Mouse (Mus musculus) limb, embryonic 15.5 days (tissue): Measurements from ENCODE around the gene Syt2. TPM values are rescaled to one million over a fixed set of nuclear protein-coding genes. Genes with fewer than 3 reads are reported as not detected.

ENCODE experiments used
- ATAC-seq: fragments of 200-750 bp; cut with Nextera tagmentation; 2 replicates; pipeline ENCODE4 v1.8.0; 2017; ENCODE audit warnings: low read depth, moderate TSS enrichment; ENCODE audit not compliant: insufficient number of reproducible peaks, low FRiP score, low TSS enrichment
- H3K27ac ChIP-seq: fragments of 300-500 bp; sonication (generic); 2 replicates; pipeline ENCODE4 v1.5.1; 2015; ENCODE audit warnings: moderate library complexity, mild to moderate bottlenecking, inconsistent platforms
- H3K27me3 ChIP-seq: fragments of 300-500 bp; sonication (generic); 2 replicates; pipeline ENCODE4 v1.6.1; 2015; ENCODE audit warnings: inconsistent platforms
- H3K36me3 ChIP-seq: fragments of 300-500 bp; sonication (generic); 2 replicates; pipeline ENCODE4 v1.6.1; 2015; ENCODE audit warnings: inconsistent platforms
- H3K4me1 ChIP-seq: fragments of 300-500 bp; sonication (generic); 2 replicates; pipeline ENCODE4 v1.6.1; 2015; ENCODE audit warnings: inconsistent platforms
- H3K4me2 ChIP-seq: fragments of 300-500 bp; sonication (generic); 2 replicates; pipeline ENCODE4 v1.6.1; 2015; ENCODE audit warnings: mild to moderate bottlenecking, inconsistent platforms
- H3K4me3 ChIP-seq: fragments of 300-500 bp; sonication (generic); 2 replicates; pipeline ENCODE4 v1.5.1; 2015; ENCODE audit warnings: mild to moderate bottlenecking, inconsistent platforms
- H3K9ac ChIP-seq: fragments of 300-500 bp; sonication (generic); 2 replicates; pipeline ENCODE4 v1.6.1; 2015; ENCODE audit warnings: inconsistent platforms
- H3K9me3 ChIP-seq: fragments of 300-500 bp; sonication (generic); 2 replicates; pipeline ENCODE4 v1.6.1; 2016; ENCODE audit warnings: inconsistent platforms
- WGBS: fragments of 180-500 bp; shearing (Covaris S2); methylation state at CpG from one replicate; pipeline ENCODE4 v1.1.7; 2015; 5-methylcytosine and 5-hydroxymethylcytosine counted together
- polyA plus RNA-seq: library from polyadenylated mRNA; unstranded; fragments of >200 nt; fragmentation: Nextera tagmentation; extraction: Ambion mirVana; gene quantifications from 2 replicates; pipeline ENCODE4 v1.2.1, GENCODE M21; 2015

The Syt2 gene
- polyA plus RNA-seq, 1 experiment from 2014 or later = 1.3 TPM

GRCm38 (mm10) chr1:134708274-134708673 is 61.8 kb downstream of the Syt2 start:
- H3K9ac ChIP-seq = no peak overlapping the region
- no peak for ATAC-seq

GRCm38 (mm10) chr1:134708801-134709385 is 62.4 kb downstream of the Syt2 start:
- Histone ChIP-seq H3K27ac (no peak overlapping the region), H3K4me2 (peak overlapping the region; percentile 92), H3K9me3 (no peaks in the 10 kb centered on the region), H3K4me1 (peaks cover 21% of the 10 kb centered on the region), H3K9ac (peak overlapping the region; percentile 15; the same call in 1 of the 2 replicates), H3K4me3 (peak overlapping the region; percentile 46), H3K36me3 (no peaks in the 10 kb centered on the region), H3K27me3 (peaks cover 86% of the 10 kb centered on the region)
- ATAC-seq = no peak
- under 1% methylated on average over 46 of the region's 46 CpGs for WGBS

More at GRCm38 (mm10) chr1:134708274-134708673, 61.8 kb downstream of the Syt2 start:
- Histone ChIP-seq H3K27ac (no peak overlapping the region), H3K36me3 (no peaks in the 10 kb centered on the region), H3K27me3 (peaks cover 80% of the 10 kb centered on the region), H3K4me3 (peak overlapping the region; percentile 46), H3K4me1 (peaks cover 21% of the 10 kb centered on the region), H3K9me3 (no peaks in the 10 kb centered on the region), H3K4me2 (peak overlapping the region; percentile 92)
- WGBS = 10% methylated on average over 8 of the region's 8 CpGs

GRCm38 (mm10) chr1:134709411-134710306 is 63.2 kb downstream of the Syt2 start:
- peak overlapping the region; percentile 15; the same call in 1 of the 2 replicates for H3K9ac ChIP-seq
- H3K9me3 ChIP-seq = no peaks in the 10 kb centered on the region
- H3K27me3 ChIP-seq = peaks cover 83% of the 10 kb centered on the region
- no peaks in the 10 kb centered on the region for H3K36me3 ChIP-seq
- ATAC-seq = no peak
- peak overlapping the region; percentile 92 for H3K4me2 ChIP-seq
- no peak overlapping the region for H3K27ac ChIP-seq
- peaks cover 21% of the 10 kb centered on the region for H3K4me1 ChIP-seq
- peak overlapping the region; percentile 46 for H3K4me3 ChIP-seq
- 23% methylated on average over 26 of the region's 26 CpGs for WGBS

- no peak overlapping the region for H3K9ac ChIP-seq
- H3K27me3 ChIP-seq = peaks cover 75% of the 10 kb centered on the region
- WGBS = 71% methylated on average over 7 of the region's 7 CpGs
- no peak overlapping the region for H3K27ac ChIP-seq
- no peak overlapping the region for H3K4me2 ChIP-seq
- peaks cover 16% of the 10 kb centered on the region for H3K4me1 ChIP-seq
- no peak for ATAC-seq
- no peak overlapping the region for H3K4me3 ChIP-seq
- no peaks in the 10 kb centered on the region for H3K9me3 ChIP-seq
- H3K36me3 ChIP-seq = no peaks in the 10 kb centered on the region
These were observed 64.6 kb downstream of the Syt2 start for GRCm38 (mm10) chr1:134711061-134711460.

DNA sequence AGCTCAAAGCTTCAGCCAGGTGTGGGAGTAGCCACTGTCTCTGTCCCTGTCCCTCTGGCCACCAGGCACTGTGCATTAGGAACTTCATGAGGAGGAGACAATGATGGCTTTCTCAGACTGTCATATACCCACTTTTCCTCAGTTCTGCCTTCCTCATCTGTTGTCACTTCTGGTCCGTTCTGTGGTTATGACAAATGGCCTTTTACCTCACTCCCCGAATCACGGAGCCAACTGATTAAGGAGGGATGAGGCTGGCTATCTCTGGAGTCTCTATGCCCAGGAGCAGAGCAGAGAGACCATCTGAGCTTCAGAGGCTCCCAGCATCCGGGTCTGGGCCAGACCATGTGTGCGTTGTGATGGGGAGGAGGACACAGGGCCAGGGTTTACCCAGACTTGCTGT is 65.2 kb downstream of the Syt2 start:
- no peaks in the 10 kb centered on the region for H3K9me3 ChIP-seq
- H3K27ac ChIP-seq = no peak overlapping the region
- H3K4me3 ChIP-seq = no peak overlapping the region
- H3K36me3 ChIP-seq = no peaks in the 10 kb centered on the region
- peaks cover 69% of the 10 kb centered on the region for H3K27me3 ChIP-seq
- WGBS = 76% methylated on average over 5 of the region's 5 CpGs
- no peak overlapping the region for H3K4me2 ChIP-seq
- H3K9ac ChIP-seq = no peak overlapping the region
- ATAC-seq = no peak
- H3K4me1 ChIP-seq = peaks cover 16% of the 10 kb centered on the region

GRCm38 (mm10) chr1:134712781-134713299 is 66.4 kb downstream of the Syt2 start:
- ATAC-seq = no peak
- no peak overlapping the region for H3K4me3 ChIP-seq
- peaks cover 16% of the 10 kb centered on the region for H3K4me1 ChIP-seq
- peaks cover 58% of the 10 kb centered on the region for H3K27me3 ChIP-seq
- H3K9me3 ChIP-seq = no peaks in the 10 kb centered on the region
- WGBS = 79% methylated on average over 9 of the region's 9 CpGs
- H3K9ac ChIP-seq = no peak overlapping the region
- H3K27ac ChIP-seq = no peak overlapping the region
- no peaks in the 10 kb centered on the region for H3K36me3 ChIP-seq
- no peak overlapping the region for H3K4me2 ChIP-seq

GRCm38 (mm10) chr1:134713421-134713969 is 67.0 kb downstream of the Syt2 start:
- Histone ChIP-seq H3K36me3 (no peaks in the 10 kb centered on the region), H3K4me2 (no peak overlapping the region), H3K4me1 (peaks cover 15% of the 10 kb centered on the region), H3K9me3 (no peaks in the 10 kb centered on the region), H3K9ac (no peak overlapping the region), H3K27ac (no peak overlapping the region), H3K27me3 (peaks cover 52% of the 10 kb centered on the region), H3K4me3 (no peak overlapping the region)
- WGBS = 40% methylated on average over 11 of the region's 11 CpGs
- ATAC-seq = no peak

- H3K27ac ChIP-seq = no peak overlapping the region
- no peaks in the 10 kb centered on the region for H3K36me3 ChIP-seq
- no peak overlapping the region for H3K9ac ChIP-seq
- H3K9me3 ChIP-seq = no peaks in the 10 kb centered on the region
- peaks cover 9% of the 10 kb centered on the region for H3K4me1 ChIP-seq
- no peak for ATAC-seq
- 73% methylated on average over 8 of the region's 8 CpGs for WGBS
- no peak overlapping the region for H3K4me3 ChIP-seq
- H3K27me3 ChIP-seq = peaks cover 45% of the 10 kb centered on the region
- H3K4me2 ChIP-seq = no peak overlapping the region
These were observed 67.7 kb downstream of the Syt2 start for GRCm38 (mm10) chr1:134714166-134714565.

DNA sequence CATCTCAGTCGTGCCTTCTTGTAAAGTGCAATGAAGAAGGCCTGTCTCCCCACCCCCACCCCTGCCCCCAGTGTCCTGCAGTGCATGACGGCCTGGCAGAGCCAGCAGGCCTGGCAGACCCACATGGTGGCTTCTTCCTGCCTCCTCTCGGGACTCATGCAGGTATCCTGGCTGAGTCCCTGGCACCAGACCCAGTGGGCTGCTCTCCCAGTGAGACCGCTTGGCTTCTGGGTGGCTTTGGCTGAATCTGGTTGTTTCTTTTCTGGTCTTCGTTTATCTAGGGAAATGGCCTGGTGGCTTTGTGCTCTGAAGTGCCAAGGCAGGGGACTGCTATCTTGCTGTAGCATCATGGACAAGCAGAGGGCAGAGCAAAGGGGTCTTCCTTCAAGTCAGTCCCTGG is 68.6 kb downstream of the Syt2 start:
- Histone ChIP-seq H3K4me3 (no peak overlapping the region), H3K36me3 (no peaks in the 10 kb centered on the region), H3K9me3 (no peaks in the 10 kb centered on the region), H3K27ac (no peak overlapping the region), H3K27me3 (peaks cover 36% of the 10 kb centered on the region), H3K4me1 (0 out of 2 replicates have a peak, but pooled peaks cover 3% of the 10 kb centered on the region), H3K4me2 (no peak overlapping the region), H3K9ac (no peak overlapping the region)
- no peak for ATAC-seq
- 62% methylated on average over 5 of the region's 5 CpGs for WGBS

- no peak; the same call in 1 of the 2 replicates for ATAC-seq
- no peak overlapping the region for H3K4me3 ChIP-seq
- no peak overlapping the region for H3K9ac ChIP-seq
- whole genome bisulfite sequencing = 58% methylated on average over 12 of the region's 12 CpGs
- no peak overlapping the region for H3K4me2 ChIP-seq
- H3K36me3 ChIP-seq = no peaks in the 10 kb centered on the region
- no peak overlapping the region for H3K27ac ChIP-seq
- H3K27me3 ChIP-seq = no peaks in the 10 kb centered on the region
- 0 out of 2 replicates have a peak, but pooled peaks cover 3% of the 10 kb centered on the region for H3K4me1 ChIP-seq
- no peaks in the 10 kb centered on the region for H3K9me3 ChIP-seq
These were observed 73.3 kb downstream of the Syt2 start for GRCm38 (mm10) chr1:134719718-134720304.

- H3K4me1 ChIP-seq = 0 out of 2 replicates have a peak, but pooled peaks cover 3% of the 10 kb centered on the region
- no peak overlapping the region for H3K4me3 ChIP-seq
- H3K27ac ChIP-seq = no peak overlapping the region
- no peak for ATAC-seq
- no peaks in the 10 kb centered on the region for H3K27me3 ChIP-seq
- no peaks in the 10 kb centered on the region for H3K36me3 ChIP-seq
- no peaks in the 10 kb centered on the region for H3K9me3 ChIP-seq
- no peak overlapping the region for H3K9ac ChIP-seq
- WGBS = 70% methylated on average over 5 of the region's 5 CpGs
- no peak overlapping the region for H3K4me2 ChIP-seq
These were observed 75.0 kb downstream of the Syt2 start for GRCm38 (mm10) chr1:134721486-134721885.
